Mouse (Mus musculus) midbrain, embryonic 10.5 days (tissue): ENCODE results near the gene Alg9. TPM values are rescaled to one million over a fixed set of nuclear protein-coding genes. Genes with fewer than 3 reads are reported as not detected.
"Not testable (repeated sequence)": the region's sequence is repeated elsewhere in the genome, so short reads cannot be mapped to it uniquely, and the experiment has no call there.

ENCODE experiments used
- DNase-seq: peaks from one replicate; pipeline ENCODE4 v3.0.0-alpha.2; 2017; ENCODE audit warnings: low spot score
- H3K27ac ChIP-seq: fragments of 300-500 bp; sonication (generic); replicated peaks from 2 replicates; pipeline ENCODE4 v1.5.1; 2016; ENCODE audit warnings: mild to moderate bottlenecking
- H3K27me3 ChIP-seq: fragments of 300-500 bp; sonication (generic); 2 replicates; pipeline ENCODE4 v1.6.1; 2016; ENCODE audit warnings: low read depth, mild to moderate bottlenecking; ENCODE audit not compliant: poor library complexity, severe bottlenecking
- H3K36me3 ChIP-seq: fragments of 300-500 bp; sonication (generic); 2 replicates; pipeline ENCODE4 v1.6.1; 2016; ENCODE audit warnings: mild to moderate bottlenecking, moderate library complexity
- H3K4me1 ChIP-seq: fragments of 300-500 bp; sonication (generic); 2 replicates; pipeline ENCODE4 v1.6.1; 2016
- H3K4me3 ChIP-seq: fragments of 300-500 bp; sonication (generic); 2 replicates; pipeline ENCODE4 v1.5.1; 2016; ENCODE audit warnings: mild to moderate bottlenecking, moderate library complexity
- H3K9me3 ChIP-seq: fragments of 300-500 bp; sonication (generic); replicated peaks from 2 replicates; pipeline ENCODE4 v1.6.1; 2016; ENCODE audit warnings: mild to moderate bottlenecking
- WGBS: fragments of 180-500 bp; shearing (Covaris S2); methylation state at CpG from one replicate; pipeline ENCODE4 v1.1.7; 2016; 5-methylcytosine and 5-hydroxymethylcytosine counted together
- polyA plus RNA-seq: library from polyadenylated mRNA; unstranded; fragments of >200 nt; fragmentation: Nextera tagmentation; extraction: Ambion mirVana; gene quantifications from 2 replicates; pipeline ENCODE4 v1.2.1, GENCODE M21; 2016

Alg9 gene
- polyA plus RNA-seq, 1 experiment from 2014 or later = 38.1 TPM

GRCm38 (mm10) chr9:50832582-50832981, 57.8 kb downstream of the Alg9 start:
- H3K27ac ChIP-seq, H3K9me3 ChIP-seq, H3K4me3 ChIP-seq, H3K4me1 ChIP-seq, DNase-seq, H3K27me3 ChIP-seq: not testable (repeated sequence)
- WGBS = 85% methylated on average over 2 of the region's 2 CpGs
- peaks cover 30% of the 10 kb centered on the region for H3K36me3 ChIP-seq

- peaks cover 26% of the 10 kb centered on the region for H3K36me3 ChIP-seq
- no peak for DNase-seq
- H3K27me3 ChIP-seq = no peaks in the 10 kb centered on the region
- no peak overlapping the region for H3K4me3 ChIP-seq
- no peaks in the 10 kb centered on the region for H3K9me3 ChIP-seq
- H3K4me1 ChIP-seq = no peaks in the 10 kb centered on the region
- H3K27ac ChIP-seq = 0 out of 2 replicates have a peak overlapping the region, but pooled peaks have one; percentile 61
- 90% methylated on average over 8 of the region's 8 CpGs for WGBS
These were observed 59.0 kb downstream of the Alg9 start for GRCm38 (mm10) chr9:50833786-50834185.

GRCm38 (mm10) chr9:50835068-50835705, 60.4 kb downstream of the Alg9 start:
- 86% methylated on average over 10 of the region's 10 CpGs for WGBS
- H3K9me3 ChIP-seq = no peaks in the 10 kb centered on the region
- DNase-seq = no peak

GRCm38 (mm10) chr9:50836097-50836496, 61.3 kb downstream of the Alg9 start:
- DNase-seq = no peak
- Histone ChIP-seq H3K27me3 (no peaks in the 10 kb centered on the region), H3K4me3 (no peak overlapping the region), H3K9me3 (no peaks in the 10 kb centered on the region), H3K36me3 (peaks cover 23% of the 10 kb centered on the region), H3K4me1 (no peaks in the 10 kb centered on the region), H3K27ac (no peak overlapping the region)
- 93% methylated on average over 4 of the region's 4 CpGs for WGBS

More at GRCm38 (mm10) chr9:50835068-50835705, 60.4 kb downstream of the Alg9 start:
- Histone ChIP-seq H3K36me3 (peaks cover 23% of the 10 kb centered on the region), H3K4me3 (no peak overlapping the region), H3K27me3 (no peaks in the 10 kb centered on the region), H3K4me1 (no peaks in the 10 kb centered on the region), H3K27ac (no peak overlapping the region)

- DNase-seq = no peak
- H3K4me1 ChIP-seq = no peaks in the 10 kb centered on the region
- WGBS = 90% methylated on average over 13 of the region's 13 CpGs
These were observed 66.4 kb downstream of the Alg9 start for GRCm38 (mm10) chr9:50841079-50841789.

GRCm38 (mm10) chr9:50845081-50845480, 70.3 kb downstream of the Alg9 start, which contains the start of gene Ppp2r1b:
Ppp2r1b (plus strand) TSS chr9:50845301.
- WGBS = 95% methylated on average over 3 of the region's 3 CpGs

More at GRCm38 (mm10) chr9:50841079-50841789, 66.4 kb downstream of the Alg9 start:
- Histone ChIP-seq H3K4me3 (no peak overlapping the region), H3K27ac (no peak overlapping the region), H3K36me3 (peaks cover 28% of the 10 kb centered on the region), H3K9me3 (no peaks in the 10 kb centered on the region), H3K27me3 (no peaks in the 10 kb centered on the region)

GRCm38 (mm10) chr9:50845547-50845946, 70.7 kb downstream of the Alg9 start:
- H3K27ac ChIP-seq = no peak overlapping the region
- no peak for DNase-seq
- no peaks in the 10 kb centered on the region for H3K9me3 ChIP-seq
- peaks cover 9% of the 10 kb centered on the region for H3K4me1 ChIP-seq
- H3K36me3 ChIP-seq = peaks cover 20% of the 10 kb centered on the region
- H3K27me3 ChIP-seq = no peaks in the 10 kb centered on the region
- no peak overlapping the region for H3K4me3 ChIP-seq
- 73% methylated on average over 9 of the region's 9 CpGs for WGBS

More at GRCm38 (mm10) chr9:50845081-50845480, 70.3 kb downstream of the Alg9 start, which contains the start of gene Ppp2r1b:
- Histone ChIP-seq H3K9me3 (no peaks in the 10 kb centered on the region), H3K4me3 (no peak within 1 kb of the TSS), H3K4me1 (peaks cover 4% of the 10 kb centered on the region), H3K27ac (no peak within 1 kb of the TSS), H3K36me3 (peaks cover 20% of the 10 kb centered on the region), H3K27me3 (no peaks in the 10 kb centered on the region)
- no peak for DNase-seq

GRCm38 (mm10) chr9:50847133-50847532, 72.3 kb downstream of the Alg9 start:
- H3K4me1 ChIP-seq = peaks cover 14% of the 10 kb centered on the region
- no peak for DNase-seq
- 90% methylated on average over 6 of the region's 6 CpGs for WGBS
- no peak overlapping the region for H3K27ac ChIP-seq
- H3K27me3 ChIP-seq = no peaks in the 10 kb centered on the region; the same call in 1 of the 2 replicates
- no peak overlapping the region for H3K4me3 ChIP-seq
- H3K9me3 ChIP-seq = no peaks in the 10 kb centered on the region
- peaks cover 20% of the 10 kb centered on the region for H3K36me3 ChIP-seq

GRCm38 (mm10) chr9:50847606-50848368, 73.0 kb downstream of the Alg9 start:
- H3K27ac ChIP-seq = no peak overlapping the region
- WGBS = 78% methylated on average over 12 of the region's 12 CpGs

GRCm38 (mm10) chr9:50848821-50849220, 74.0 kb downstream of the Alg9 start:
- 0 out of 2 replicates have a peak overlapping the region, but pooled peaks have one; percentile 29 for H3K27ac ChIP-seq
- no peaks in the 10 kb centered on the region; the same call in 1 of the 2 replicates for H3K27me3 ChIP-seq
- no peak overlapping the region for H3K4me3 ChIP-seq
- H3K4me1 ChIP-seq = peaks cover 23% of the 10 kb centered on the region
- DNase-seq = no peak
- H3K9me3 ChIP-seq = no peaks in the 10 kb centered on the region
- 57% methylated on average over 5 of the region's 5 CpGs for WGBS
- peaks cover 10% of the 10 kb centered on the region for H3K36me3 ChIP-seq

More at GRCm38 (mm10) chr9:50847606-50848368, 73.0 kb downstream of the Alg9 start:
- no peaks in the 10 kb centered on the region for H3K9me3 ChIP-seq
- peaks cover 18% of the 10 kb centered on the region for H3K4me1 ChIP-seq
- DNase-seq = no peak
- H3K4me3 ChIP-seq = no peak overlapping the region
- H3K27me3 ChIP-seq = no peaks in the 10 kb centered on the region; the same call in 1 of the 2 replicates
- peaks cover 18% of the 10 kb centered on the region for H3K36me3 ChIP-seq

- WGBS = 22% methylated on average over 8 of the region's 8 CpGs
- H3K36me3 ChIP-seq = peaks cover 6% of the 10 kb centered on the region
- peaks cover 28% of the 10 kb centered on the region for H3K4me1 ChIP-seq
- no peaks in the 10 kb centered on the region for H3K9me3 ChIP-seq
- H3K4me3 ChIP-seq = no peak overlapping the region
- DNase-seq = peak; percentile 87
- H3K27me3 ChIP-seq = no peaks in the 10 kb centered on the region; the same call in 1 of the 2 replicates
- no peak overlapping the region for H3K27ac ChIP-seq
These were observed 74.4 kb downstream of the Alg9 start for GRCm38 (mm10) chr9:50849249-50849648.

GRCm38 (mm10) chr9:50849755-50850154, 74.9 kb downstream of the Alg9 start:
- Histone ChIP-seq H3K4me3 (no peak overlapping the region), H3K27ac (no peak overlapping the region), H3K9me3 (no peaks in the 10 kb centered on the region), H3K36me3 (0 out of 2 replicates have a peak, but pooled peaks cover 1% of the 10 kb centered on the region), H3K27me3 (no peaks in the 10 kb centered on the region; the same call in 1 of the 2 replicates), H3K4me1 (peaks cover 32% of the 10 kb centered on the region)
- DNase-seq = no peak
- WGBS = 78% methylated on average over 9 of the region's 9 CpGs
